Mouse (Mus musculus) thymus, postnatal 36 days (tissue): ENCODE data around the gene Ggt7.
A peak's percentile ranks its signal among the peaks of the same experiment; 100 is the strongest.
"Not testable (repeated sequence)": the region's sequence is repeated elsewhere in the genome, so short reads cannot be mapped to it uniquely, and the experiment has no call there.

Experiments used
- DNase-seq, 2 experiments: peaks; one replicate each; pipeline ENCODE4 v3.0.0; 2022; ENCODE audit warnings: mixed read lengths in 2 of 2

Ggt7 gene

GRCm38 (mm10) chr2:155517455-155518423 lies at the start of gene Ggt7, which contains the start of gene Acss2:
Gene Ggt7 (minus strand): TSS chr2:155518237.
Gene Acss2 (plus strand): TSS chr2:155517948.
- DNase-seq, result peak; percentile 98

GRCm38 (mm10) chr2:155567751-155568150 lies 49.7 kb upstream of the Ggt7 start:
- DNase-seq, result no peak

- DNase-seq, result no peak
These were observed 44.9 kb upstream of the Ggt7 start for GRCm38 (mm10) chr2:155562934-155563333.

GRCm38 (mm10) chr2:155562209-155562608 lies 44.2 kb upstream of the Ggt7 start:
- DNase-seq, result no peak

- peak in 1 of 2 experiments; percentile 16 for DNase-seq
These were observed 36.5 kb upstream of the Ggt7 start for GRCm38 (mm10) chr2:155554426-155554985.

GRCm38 (mm10) chr2:155552949-155553354 lies 34.9 kb upstream of the Ggt7 start:
- peak; percentile 68 to 79 for DNase-seq

- peak in 1 of 2 experiments; percentile 27 for DNase-seq
These were observed 34.3 kb upstream of the Ggt7 start for GRCm38 (mm10) chr2:155552336-155552735.

GRCm38 (mm10) chr2:155546955-155547354 lies 28.9 kb upstream of the Ggt7 start:
- no peak for DNase-seq

- DNase-seq, result no peak
These were observed 22.9 kb upstream of the Ggt7 start for GRCm38 (mm10) chr2:155540822-155541458.

GRCm38 (mm10) chr2:155539696-155540095 lies 21.7 kb upstream of the Ggt7 start:
- no peak for DNase-seq

- DNase-seq, result not testable (repeated sequence)
These were observed 20.5 kb upstream of the Ggt7 start for GRCm38 (mm10) chr2:155538463-155539057.

GRCm38 (mm10) chr2:155537761-155538462 lies 19.9 kb upstream of the Ggt7 start:
- no peak for DNase-seq

- no peak for DNase-seq
These were observed 18.3 kb upstream of the Ggt7 start for GRCm38 (mm10) chr2:155536292-155536691.

- no peak for DNase-seq
These were observed 9.3 kb upstream of the Ggt7 start for GRCm38 (mm10) chr2:155527367-155527766.

- no peak for DNase-seq
These were observed 6.3 kb upstream of the Ggt7 start for GRCm38 (mm10) chr2:155524378-155524777.

GRCm38 (mm10) chr2:155523706-155524105 lies 5.7 kb upstream of the Ggt7 start:
- DNase-seq, result no peak

- DNase-seq, result no peak
These were observed 664 bp upstream of the Ggt7 start for GRCm38 (mm10) chr2:155518531-155519270.

- DNase-seq, result peak; percentile 44 to 51
These were observed 2.1 kb downstream of the Ggt7 start for GRCm38 (mm10) chr2:155515941-155516340.

GRCm38 (mm10) chr2:155514666-155515065 lies 3.4 kb downstream of the Ggt7 start:
- DNase-seq, result peak; percentile 93

- no peak for DNase-seq
These were observed 4.5 kb downstream of the Ggt7 start for GRCm38 (mm10) chr2:155513543-155513942.

- DNase-seq, result peak; percentile 64 to 68
These were observed 5.6 kb downstream of the Ggt7 start for GRCm38 (mm10) chr2:155512479-155512878.
